ENCODE assay signal across 8 mouse cellular contexts in the genomic region with DNA sequence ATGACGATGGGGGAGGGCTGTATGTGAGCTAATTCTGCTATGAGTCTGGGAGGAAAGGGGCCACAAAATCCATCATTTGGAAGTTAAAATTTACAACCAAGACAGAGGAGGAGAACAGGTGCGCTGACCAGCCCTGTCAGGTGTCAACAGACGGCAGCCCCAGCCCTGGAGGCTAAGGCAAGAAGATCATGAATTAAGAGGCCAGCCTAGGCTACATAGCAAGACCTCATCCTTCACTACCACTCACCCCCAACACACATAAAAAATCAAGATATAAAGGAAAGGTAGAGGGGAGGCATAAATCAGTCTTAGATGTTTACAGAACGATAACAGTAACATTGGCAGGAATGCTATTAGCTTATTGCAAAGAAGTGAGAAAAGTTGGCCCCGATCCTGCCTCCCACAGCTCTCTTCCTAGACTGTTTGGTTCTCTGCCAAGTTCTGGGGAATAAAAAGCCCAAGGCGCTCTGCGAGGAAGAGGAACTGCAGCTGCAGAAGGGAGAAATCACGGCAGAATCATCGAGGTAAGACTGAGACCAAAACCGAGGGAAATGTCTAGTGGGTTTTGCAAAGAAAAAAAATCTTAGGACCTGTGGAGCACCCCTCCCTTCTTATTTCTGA. TPM values are rescaled to one million over a fixed set of nuclear protein-coding genes. Genes with fewer than 3 reads are reported as not detected.
DNase-seq lines count a peak whose midpoint lies in the region; ATAC-seq and TF ChIP-seq lines count a peak whose summit lies in the region.

TSS of gene Il33 (plus strand) at position 477 of the 621 bp plus-strand sequence.

- 66% methylated on average over 10 of the region's 10 CpGs for WGBS in heart, embryonic 10.5 days
- 7% methylated on average over 10 of the region's 10 CpGs for WGBS in kidney, embryonic 16.5 days
- 42% methylated on average over 10 of the region's 10 CpGs for WGBS in liver, postnatal 0 days (ENCODE audit: insufficient replicate concordance)

- TF ChIP-seq CTCF in liver, postnatal 0 days (IDR thresholded peaks at IDR 0.05; ENCODE audit: low read depth), result no peak

- TF ChIP-seq EP300 in liver, postnatal 0 days (IDR thresholded peaks at IDR 0.05; ENCODE audit: low read depth), result no peak

- H3K36me3 ChIP-seq in heart, embryonic 10.5 days, result no peaks in the 10 kb centered on the region
- no peaks in the 10 kb centered on the region for H3K36me3 ChIP-seq in kidney, embryonic 16.5 days (ENCODE audit: insufficient read depth, low read length)
- no peaks in the 10 kb centered on the region for H3K36me3 ChIP-seq in liver, postnatal 0 days (replicated peaks; ENCODE audit: insufficient read depth, low read length)

- ATAC-seq in kidney, embryonic 16.5 days (ENCODE audit: low FRiP score, low TSS enrichment), result peak; percentile 58
- ATAC-seq in liver, postnatal 0 days, result no peak
- no peak for ATAC-seq in CD4-positive, CD25-positive, alpha-beta regulatory T cell, adult 4 months

- no peaks in the 10 kb centered on the region for H3K27me3 ChIP-seq in heart, embryonic 10.5 days (ENCODE audit: insufficient read depth, poor library complexity, severe bottlenecking)
- no peaks in the 10 kb centered on the region for H3K27me3 ChIP-seq in kidney, embryonic 16.5 days (ENCODE audit: insufficient read depth, low read length)
- no peaks in the 10 kb centered on the region for H3K27me3 ChIP-seq in liver, postnatal 0 days (ENCODE audit: insufficient read depth, low read length)

- H3K27ac ChIP-seq in heart, embryonic 10.5 days, result no peak within 1 kb of the TSS
- H3K27ac ChIP-seq in kidney, embryonic 16.5 days (ENCODE audit: low read length), result peak within 1 kb of the TSS; percentile 91
- no peak within 1 kb of the TSS for H3K27ac ChIP-seq in liver, postnatal 0 days (ENCODE audit: low read depth)

- peak within 1 kb of the TSS; percentile 47 for H3K4me2 ChIP-seq in kidney, embryonic 16.5 days (replicated peaks; ENCODE audit: low read depth, low read length)
- peak within 1 kb of the TSS; percentile 27; the same call in 1 of the 2 replicates for H3K4me2 ChIP-seq in liver, postnatal 0 days (ENCODE audit: low read depth, low read length)

- peaks cover 13% of the 10 kb centered on the region for H3K4me1 ChIP-seq in heart, embryonic 10.5 days
- H3K4me1 ChIP-seq in kidney, embryonic 16.5 days (ENCODE audit: insufficient read depth, low read length), result peaks cover 41% of the 10 kb centered on the region
- peaks cover 6% of the 10 kb centered on the region; the same call in 1 of the 2 replicates for H3K4me1 ChIP-seq in liver, postnatal 0 days (ENCODE audit: insufficient read depth)

- no peaks in the 10 kb centered on the region for H3K9me3 ChIP-seq in heart, embryonic 10.5 days
- no peaks in the 10 kb centered on the region for H3K9me3 ChIP-seq in kidney, embryonic 16.5 days (ENCODE audit: low read length)
- H3K9me3 ChIP-seq in liver, postnatal 0 days (ENCODE audit: low read length), result no peaks in the 10 kb centered on the region

- H3K4me3 ChIP-seq in heart, embryonic 10.5 days, result no peak within 1 kb of the TSS
- peak within 1 kb of the TSS; percentile 36 for H3K4me3 ChIP-seq in kidney, embryonic 16.5 days (ENCODE audit: low read length)
- no peak within 1 kb of the TSS for H3K4me3 ChIP-seq in liver, postnatal 0 days (ENCODE audit: low read depth, low read length)

- DNase-seq in heart, adult 11 months, result peak; percentile 96
- no peak for DNase-seq in heart, embryonic 10.5 days (ENCODE audit: low spot score)
- peak; percentile 55 for DNase-seq in brain, embryonic 18.5 days (ENCODE audit: low read depth, low spot score)
- DNase-seq in heart, adult 18-20 months, result peak; percentile 87 to 88
- no peak for DNase-seq in liver, postnatal 0 days
- peak; percentile 51 for DNase-seq in right cerebral cortex, postnatal 4 days

- H3K9ac ChIP-seq in kidney, embryonic 16.5 days (replicated peaks; ENCODE audit: low read length), result peak within 1 kb of the TSS; percentile 52
- no peak within 1 kb of the TSS for H3K9ac ChIP-seq in liver, postnatal 0 days (replicated peaks)

RNA-seq across cellular contexts. Expression of gene Il33, which starts in this region (rescaled TPM):
- polyA plus RNA-seq in heart, embryonic 10.5 days (2016; fragmentation: Nextera tagmentation; extraction: Ambion mirVana), result 1.1 and 1.7 TPM in 2 replicates
- total RNA-seq in heart, adult 18-20 months (2021), result 1 to 10 TPM; 4.9 to 8.3 TPM
- polyA plus RNA-seq in kidney, embryonic 16.5 days (2015; fragmentation: Nextera tagmentation; extraction: Ambion mirVana), result 48.1 and 48.3 TPM in 2 replicates
- polyA plus RNA-seq in liver, postnatal 0 days (2015; fragmentation: Nextera tagmentation; extraction: Ambion mirVana), result 1.3 and 1.6 TPM in 2 replicates
- polyA plus RNA-seq in CD4-positive, CD25-positive, alpha-beta regulatory T cell, adult 4 months (2017; shearing (Covaris generic)), result not detected

Comparison
In these comparisons a context has a peak if more than half of its experiments do, and no peak if none do; other contexts are left out.
1. RNA of gene Il33 (polyA plus RNA-seq): 48.1 to 48.3 TPM in kidney, embryonic 16.5 days; 1.3 to 1.6 TPM in liver, postnatal 0 days, 1.1 to 1.7 TPM in heart, embryonic 10.5 days and not detected in CD4-positive, CD25-positive, alpha-beta regulatory T cell, adult 4 months; every median in the first group is over 10 times any median in the second.
2. DNase-seq: peak in heart, adult 11 months (single experiment), brain, embryonic 18.5 days (single experiment), heart, adult 18-20 months (2 of 2) and right cerebral cortex, postnatal 4 days (single experiment); none in heart, embryonic 10.5 days (single experiment) and liver, postnatal 0 days (single experiment).